Mouse (Mus musculus) liver, embryonic 16.5 days (tissue): ENCODE results near the gene Galnt9. TPM values are rescaled to one million over a fixed set of nuclear protein-coding genes. Genes with fewer than 3 reads are reported as not detected.

Experiments used
- ATAC-seq: fragments of 200-750 bp; cut with Nextera tagmentation; 2 replicates; pipeline ENCODE4 v1.8.0; 2017; ENCODE audit warnings: low read depth, mild to moderate bottlenecking, moderate number of reproducible peaks, moderate library complexity
- H3K27ac ChIP-seq: fragments of 300-500 bp; sonication (generic); 2 replicates; pipeline ENCODE4 v1.5.1; 2014; ENCODE audit warnings: mild to moderate bottlenecking, low read length
- H3K27me3 ChIP-seq: fragments of 300-500 bp; sonication (generic); 2 replicates; pipeline ENCODE4 v1.6.1; 2014; ENCODE audit warnings: low read depth, low read length, mixed read lengths; ENCODE audit not compliant: control insufficient read depth, insufficient read depth
- H3K36me3 ChIP-seq: fragments of 300-500 bp; sonication (generic); 2 replicates; pipeline ENCODE4 v1.6.1; 2014; ENCODE audit warnings: mild to moderate bottlenecking; ENCODE audit not compliant: control insufficient read depth, insufficient read depth
- H3K4me1 ChIP-seq: fragments of 300-500 bp; sonication (generic); 2 replicates; pipeline ENCODE4 v1.6.1; 2014; ENCODE audit warnings: low read depth, low read length, mixed read lengths; ENCODE audit not compliant: control insufficient read depth
- H3K4me2 ChIP-seq: fragments of 300-500 bp; sonication (generic); 2 replicates; pipeline ENCODE4 v1.6.1; 2014; ENCODE audit warnings: low read depth, low read length, mixed read lengths
- H3K4me3 ChIP-seq: fragments of 300-500 bp; sonication (generic); 2 replicates; pipeline ENCODE4 v1.5.1; 2014; ENCODE audit warnings: low read depth, mild to moderate bottlenecking, low read length
- H3K9ac ChIP-seq: fragments of 300-500 bp; sonication (generic); 2 replicates; pipeline ENCODE4 v1.6.1; 2014; ENCODE audit warnings: low read depth, low read length
- H3K9me3 ChIP-seq: fragments of 300-500 bp; sonication (generic); replicated peaks from 2 replicates; pipeline ENCODE4 v1.6.1; 2016; ENCODE audit warnings: low read length; ENCODE audit not compliant: control insufficient read depth
- WGBS: fragments of 180-500 bp; shearing (Covaris S2); extraction: QIAGEN DNeasy Blood & Tissue Kit; methylation state at CpG from one replicate; pipeline ENCODE4 v1.1.7; 2014; ENCODE audit not compliant: insufficient replicate concordance; 5-methylcytosine and 5-hydroxymethylcytosine counted together
- polyA plus RNA-seq: library from polyadenylated mRNA; unstranded; fragments of >200 nt; fragmentation: Nextera tagmentation; extraction: Ambion mirVana; gene quantifications from 2 replicates; pipeline ENCODE4 v1.2.1, GENCODE M21; 2015

Galnt9 gene
- polyA plus RNA-seq, 1 experiment from 2014 or later: 0.11 TPM

DNA sequence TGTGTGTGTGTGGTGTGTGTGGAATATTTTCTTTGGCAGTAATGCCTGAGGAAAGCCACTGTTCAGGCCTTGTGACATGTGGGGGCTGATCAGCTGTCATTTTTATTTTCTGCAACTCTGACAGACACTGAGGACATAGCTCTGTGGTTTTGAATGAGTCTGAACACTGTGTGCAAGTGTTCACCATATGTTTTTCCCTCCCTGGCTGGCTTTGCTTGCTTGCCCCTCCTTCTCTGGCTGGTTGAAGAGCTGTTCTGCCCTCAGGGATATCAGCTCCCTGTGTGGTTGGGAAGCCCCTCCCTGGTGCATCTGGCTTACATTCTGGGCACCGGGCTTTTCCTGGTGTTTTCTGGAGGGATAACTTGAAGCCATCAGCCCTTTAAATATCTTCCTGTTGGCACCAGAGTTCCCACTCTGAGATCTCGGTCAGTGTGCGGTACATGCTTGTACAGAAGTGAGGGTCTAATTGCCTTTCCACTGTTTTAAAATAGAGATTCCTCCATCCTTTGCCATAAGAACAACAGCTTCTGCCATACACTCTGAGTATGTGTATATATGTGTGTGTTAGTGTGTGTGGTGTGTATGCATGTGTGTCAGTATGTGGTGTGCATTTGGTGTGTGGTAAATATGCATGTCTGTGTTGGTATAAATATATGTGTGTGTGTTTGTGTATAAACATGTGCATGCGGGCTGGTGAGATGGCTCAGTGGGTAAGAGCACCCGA is 67.4 kb downstream of the Galnt9 start:
- Histone ChIP-seq H3K9me3 (no peaks in the 10 kb centered on the region), H3K9ac (no peak overlapping the region), H3K36me3 (no peaks in the 10 kb centered on the region), H3K4me2 (no peak overlapping the region), H3K27ac (no peak overlapping the region), H3K4me3 (no peak overlapping the region), H3K4me1 (no peaks in the 10 kb centered on the region), H3K27me3 (no peaks in the 10 kb centered on the region)
- WGBS: 64% methylated on average over 5 of the region's 5 CpGs
- ATAC-seq: no peak

- Histone ChIP-seq H3K27me3 (no peaks in the 10 kb centered on the region), H3K27ac (no peak overlapping the region), H3K4me1 (no peaks in the 10 kb centered on the region), H3K9me3 (no peaks in the 10 kb centered on the region), H3K9ac (no peak overlapping the region), H3K36me3 (no peaks in the 10 kb centered on the region), H3K4me2 (no peak overlapping the region), H3K4me3 (no peak overlapping the region)
- WGBS: 72% methylated on average over 6 of the region's 6 CpGs
- no peak for ATAC-seq
These were observed 75.1 kb downstream of the Galnt9 start for GRCm38 (mm10) chr5:110619226-110619625.

- Histone ChIP-seq H3K4me1 (no peaks in the 10 kb centered on the region), H3K4me2 (no peak overlapping the region), H3K36me3 (no peaks in the 10 kb centered on the region), H3K27ac (no peak overlapping the region), H3K27me3 (no peaks in the 10 kb centered on the region), H3K9ac (no peak overlapping the region), H3K9me3 (no peaks in the 10 kb centered on the region), H3K4me3 (no peak overlapping the region)
- 67% methylated on average over 2 of the region's 2 CpGs for WGBS
- no peak for ATAC-seq
These were observed 80.2 kb downstream of the Galnt9 start for GRCm38 (mm10) chr5:110624319-110624718.

GRCm38 (mm10) chr5:110627351-110627750 is 83.2 kb downstream of the Galnt9 start:
- 64% methylated on average over 10 of the region's 10 CpGs for WGBS
- no peaks in the 10 kb centered on the region for H3K36me3 ChIP-seq
- no peak overlapping the region for H3K9ac ChIP-seq
- H3K9me3 ChIP-seq: no peaks in the 10 kb centered on the region
- no peaks in the 10 kb centered on the region for H3K27me3 ChIP-seq
- H3K4me1 ChIP-seq: no peaks in the 10 kb centered on the region
- no peak overlapping the region for H3K4me3 ChIP-seq
- H3K27ac ChIP-seq: no peak overlapping the region
- H3K4me2 ChIP-seq: no peak overlapping the region
- ATAC-seq: no peak

- ATAC-seq: no peak
- Histone ChIP-seq H3K9ac (no peak overlapping the region), H3K9me3 (no peaks in the 10 kb centered on the region), H3K27ac (no peak overlapping the region), H3K4me3 (no peak overlapping the region), H3K27me3 (no peaks in the 10 kb centered on the region), H3K4me1 (no peaks in the 10 kb centered on the region), H3K36me3 (no peaks in the 10 kb centered on the region), H3K4me2 (no peak overlapping the region)
- WGBS: 25% methylated on average over 19 of the region's 19 CpGs
These were observed 84.0 kb downstream of the Galnt9 start for GRCm38 (mm10) chr5:110628156-110628555.

DNA sequence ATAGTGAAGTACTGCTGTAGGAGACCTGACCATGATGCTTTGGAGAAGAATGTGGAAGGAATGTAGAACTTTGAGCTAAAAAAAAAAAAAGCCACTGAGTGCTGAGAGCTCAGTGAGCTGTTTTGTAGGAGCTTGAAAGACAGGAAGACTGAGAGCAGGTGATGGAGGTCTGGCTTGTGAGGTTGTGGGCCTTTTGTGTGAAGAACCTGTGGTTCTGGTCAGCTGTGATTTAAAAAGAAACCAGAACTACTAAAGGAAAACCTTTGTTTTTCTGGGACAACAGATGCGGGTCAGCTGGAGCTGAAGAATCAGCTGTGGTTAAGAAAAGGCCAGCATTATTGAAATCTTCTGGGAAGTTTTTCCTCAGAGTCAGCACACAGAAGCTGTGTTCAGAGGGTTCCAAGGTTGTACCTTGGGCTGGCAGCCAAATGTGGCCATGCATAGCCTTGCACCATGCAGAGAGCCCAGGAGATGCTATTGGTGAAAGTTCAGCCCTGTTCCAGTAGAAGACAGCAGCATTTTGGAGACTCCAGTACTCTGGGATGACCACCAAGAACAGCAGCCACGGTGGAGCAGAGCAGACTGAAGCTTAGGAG is 85.5 kb downstream of the Galnt9 start:
- H3K4me3 ChIP-seq: no peak overlapping the region
- no peaks in the 10 kb centered on the region for H3K27me3 ChIP-seq
- H3K4me1 ChIP-seq: no peaks in the 10 kb centered on the region
- H3K4me2 ChIP-seq: no peak overlapping the region
- H3K36me3 ChIP-seq: no peaks in the 10 kb centered on the region
- ATAC-seq: no peak
- H3K9ac ChIP-seq: no peak overlapping the region
- 64% methylated on average over 2 of the region's 2 CpGs for WGBS
- no peak overlapping the region for H3K27ac ChIP-seq
- H3K9me3 ChIP-seq: no peaks in the 10 kb centered on the region

DNA sequence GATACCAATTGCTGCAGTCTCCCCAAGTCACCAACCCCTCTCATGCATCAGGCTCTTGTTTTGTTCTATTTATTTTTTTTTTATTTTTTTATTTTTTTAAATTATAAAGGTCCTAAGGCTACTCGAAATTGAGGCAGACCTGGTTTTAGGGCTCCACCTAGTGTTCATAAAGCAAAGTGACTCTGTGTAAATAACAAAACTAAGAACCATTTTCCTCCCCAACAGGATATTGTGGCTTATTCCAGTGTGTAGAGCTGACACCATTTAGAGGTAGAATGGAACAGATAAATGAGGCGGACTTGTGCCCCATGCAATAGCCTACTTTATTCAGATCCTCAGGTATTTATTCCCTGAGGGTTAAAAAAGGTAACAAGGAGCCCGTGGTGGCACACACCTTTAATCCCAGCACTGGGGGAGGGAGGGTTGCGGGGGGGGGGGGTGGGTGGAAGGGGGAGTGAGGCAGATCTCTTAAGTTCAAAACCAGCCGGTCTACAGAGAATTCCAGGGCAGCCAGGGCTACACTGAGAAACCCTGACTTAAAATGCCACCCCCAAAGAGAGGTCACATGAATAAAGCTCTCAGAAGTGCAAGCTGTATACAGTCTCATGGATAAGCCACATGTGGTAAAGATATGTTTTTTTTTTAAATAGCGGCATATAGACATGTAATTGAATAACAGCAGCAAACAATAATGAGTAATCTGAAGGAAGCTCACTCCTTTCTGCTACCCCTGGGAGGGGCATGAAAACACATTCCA is 92.0 kb downstream of the Galnt9 start:
- Histone ChIP-seq H3K9ac (no peak overlapping the region), H3K4me2 (no peak overlapping the region), H3K4me3 (no peak overlapping the region)

DNA sequence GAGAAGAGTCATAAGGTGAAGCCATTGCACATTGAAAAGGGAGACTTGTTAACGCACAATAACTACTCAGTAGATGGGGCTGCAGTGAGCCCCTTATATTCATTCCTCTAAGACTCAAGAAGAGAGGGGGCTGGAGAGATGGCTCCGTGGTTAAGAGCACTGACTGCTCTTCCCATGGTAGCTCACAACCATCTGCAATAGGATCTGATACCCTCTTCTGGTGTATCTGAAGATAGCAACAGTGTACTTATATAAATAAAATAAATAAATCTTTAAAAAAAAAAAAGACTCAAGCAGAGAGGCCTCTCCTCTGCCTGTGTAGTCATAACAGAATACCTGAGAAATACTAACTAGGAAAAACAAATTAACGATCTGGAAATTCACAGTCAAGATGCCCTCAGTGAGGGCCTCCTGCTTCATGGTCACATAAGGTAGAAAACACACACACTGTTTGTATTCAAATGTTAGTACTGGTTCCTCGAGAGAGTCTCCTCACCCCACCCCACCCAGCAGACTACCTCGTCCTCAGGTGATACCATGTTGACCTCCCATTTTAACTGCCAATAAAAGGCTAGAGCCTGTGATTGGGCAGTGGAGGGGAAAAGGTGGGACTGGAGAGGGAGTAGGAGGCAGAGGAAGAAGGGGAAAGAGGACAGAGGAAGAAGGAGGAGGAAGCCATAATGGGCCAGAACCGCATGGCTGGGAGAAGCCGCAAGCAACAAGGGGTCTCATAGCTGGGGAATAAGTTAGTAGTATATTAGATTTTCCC is 94.3 kb downstream of the Galnt9 start:
- H3K36me3 ChIP-seq: no peaks in the 10 kb centered on the region
- H3K4me2 ChIP-seq: no peak overlapping the region
- no peaks in the 10 kb centered on the region for H3K4me1 ChIP-seq
- no peaks in the 10 kb centered on the region for H3K9me3 ChIP-seq
- no peak overlapping the region for H3K9ac ChIP-seq
- H3K4me3 ChIP-seq: no peak overlapping the region
- H3K27ac ChIP-seq: no peak overlapping the region
- H3K27me3 ChIP-seq: no peaks in the 10 kb centered on the region
- ATAC-seq: no peak
- 63% methylated on average over 7 of the region's 7 CpGs for WGBS

More for the DNA sequence above, 92.0 kb downstream of the Galnt9 start:
- Histone ChIP-seq H3K36me3 (no peaks in the 10 kb centered on the region), H3K27me3 (no peaks in the 10 kb centered on the region), H3K27ac (no peak overlapping the region), H3K4me1 (no peaks in the 10 kb centered on the region), H3K9me3 (no peaks in the 10 kb centered on the region)
- WGBS: 38% methylated on average over 6 of the region's 6 CpGs
- ATAC-seq: no peak
